8 mouse cellular contexts compared by ENCODE assay signal in genomic region chr5:130448931-130449856, GRCm38 (mm10).
A peak's percentile ranks its signal among the peaks of the same experiment; 100 is the strongest.
DNase-seq lines count a peak whose midpoint lies in the region; ATAC-seq and TF ChIP-seq lines count a peak whose summit lies in the region.

No protein-coding gene starts in this region.

- H3K4me3 ChIP-seq in lung, embryonic 15.5 days = peak overlapping the region; percentile 31
- H3K4me3 ChIP-seq in lung, adult 2 months (replicated peaks; ENCODE audit: extremely low read depth, low read depth, low read length) = no peak overlapping the region
- H3K4me3 ChIP-seq in hindbrain, embryonic 12.5 days = peak overlapping the region; percentile 56
- peak overlapping the region; percentile 58 for H3K4me3 ChIP-seq in limb, embryonic 13.5 days

- H3K27ac ChIP-seq in lung, embryonic 15.5 days = no peak overlapping the region
- H3K27ac ChIP-seq in hindbrain, embryonic 12.5 days = no peak overlapping the region
- no peak overlapping the region for H3K27ac ChIP-seq in limb, embryonic 13.5 days

- H3K4me2 ChIP-seq in lung, embryonic 15.5 days = peak overlapping the region; percentile 66
- peak overlapping the region; percentile 90 for H3K4me2 ChIP-seq in hindbrain, embryonic 12.5 days (replicated peaks)
- peak overlapping the region; percentile 96 for H3K4me2 ChIP-seq in limb, embryonic 13.5 days (replicated peaks)

- WGBS in lung, embryonic 15.5 days = 1% methylated on average over 72 of the region's 77 CpGs
- 2% methylated on average over 77 of the region's 77 CpGs for WGBS in lung, adult 2 months
- under 1% methylated on average over 74 of the region's 77 CpGs for WGBS in hindbrain, embryonic 12.5 days
- WGBS in limb, embryonic 13.5 days = 1% methylated on average over 74 of the region's 77 CpGs

- TF ChIP-seq POLR2A in lung, adult 2 months (IDR thresholded peaks at IDR 0.05; ENCODE audit: borderline replicate concordance, extremely low read depth, low read depth, low read length) = no peak

- no peaks in the 10 kb centered on the region for H3K36me3 ChIP-seq in lung, embryonic 15.5 days
- H3K36me3 ChIP-seq in hindbrain, embryonic 12.5 days = no peaks in the 10 kb centered on the region
- no peaks in the 10 kb centered on the region for H3K36me3 ChIP-seq in limb, embryonic 13.5 days

- ATAC-seq in lung, embryonic 15.5 days (ENCODE audit: borderline replicate concordance, extremely low read depth, low FRiP score, low TSS enrichment) = no peak
- ATAC-seq in hindbrain, embryonic 12.5 days (ENCODE audit: low FRiP score) = peak; percentile 70
- ATAC-seq in limb, embryonic 13.5 days (ENCODE audit: low FRiP score, low read depth) = peak; percentile 51

- H3K4me1 ChIP-seq in lung, embryonic 15.5 days = peaks cover 8% of the 10 kb centered on the region; the same call in 1 of the 2 replicates
- H3K4me1 ChIP-seq in lung, adult 2 months (ENCODE audit: control insufficient read depth, insufficient read depth, low read length) = no peaks in the 10 kb centered on the region
- peaks cover 14% of the 10 kb centered on the region for H3K4me1 ChIP-seq in hindbrain, embryonic 12.5 days
- peaks cover 23% of the 10 kb centered on the region for H3K4me1 ChIP-seq in limb, embryonic 13.5 days

- no peaks in the 10 kb centered on the region for H3K9me3 ChIP-seq in lung, embryonic 15.5 days
- H3K9me3 ChIP-seq in hindbrain, embryonic 12.5 days (replicated peaks) = no peaks in the 10 kb centered on the region
- H3K9me3 ChIP-seq in limb, embryonic 13.5 days = no peaks in the 10 kb centered on the region

- peaks cover 50% of the 10 kb centered on the region for H3K27me3 ChIP-seq in lung, embryonic 15.5 days
- H3K27me3 ChIP-seq in hindbrain, embryonic 12.5 days = peaks cover 54% of the 10 kb centered on the region
- H3K27me3 ChIP-seq in limb, embryonic 13.5 days = peaks cover 79% of the 10 kb centered on the region

- DNase-seq in lung, adult 2 months = no peak
- DNase-seq in cerebellum, postnatal 36 days = peak; percentile 56 to 63
- peak; percentile 81 for DNase-seq in right cerebral cortex, postnatal 25 days
- DNase-seq in kidney, postnatal 10 days = no peak
- no peak for DNase-seq in kidney, adult 9 months

- no peak overlapping the region for H3K9ac ChIP-seq in lung, embryonic 15.5 days
- peak overlapping the region; percentile 64 for H3K9ac ChIP-seq in hindbrain, embryonic 12.5 days
- peak overlapping the region; percentile 67 for H3K9ac ChIP-seq in limb, embryonic 13.5 days

- no peak for TF ChIP-seq CTCF in lung, adult 2 months (IDR thresholded peaks at IDR 0.05; ENCODE audit: insufficient read depth, low read length)

Comparison
In these comparisons a context has a peak if more than half of its experiments do, and no peak if none do; other contexts are left out.
1. DNase-seq: peak in cerebellum, postnatal 36 days (2 of 2) and right cerebral cortex, postnatal 25 days (single experiment); none in lung, adult 2 months (single experiment), kidney, postnatal 10 days (single experiment) and kidney, adult 9 months (single experiment).
2. Peak in every context shown above with its lines, with median percentiles within 50 percentile points of each other: H3K4me2 ChIP-seq.